Mouse (Mus musculus) spleen, adult 2 months (tissue): ENCODE results near the gene Gm44965. TPM values are rescaled to one million over a fixed set of nuclear protein-coding genes. Genes with fewer than 3 reads are reported as not detected.
A peak's percentile ranks its signal among the peaks of the same experiment; 100 is the strongest.

Source experiments
- DNase-seq, 2 experiments: peaks; one replicate each; pipeline versions ENCODE4 v3.0.0 to v3.0.0-alpha.2; 2012 to 2021; ENCODE audit warnings: low spot score in 2 of 2, low read depth in 1 of 2
- H3K27ac ChIP-seq: fragments of 200-500 bp; 2 replicates; pipeline ENCODE4 v1.5.1; 2012; ENCODE audit warnings: low read length, inconsistent platforms; ENCODE audit not compliant: insufficient read depth
- H3K27me3 ChIP-seq: fragments of 200-500 bp; 2 replicates; pipeline ENCODE4 v1.6.1; 2012; ENCODE audit warnings: mild to moderate bottlenecking, moderate library complexity, low read length, inconsistent platforms; ENCODE audit not compliant: control insufficient read depth, insufficient read depth
- H3K36me3 ChIP-seq: fragments of 200-500 bp; 2 replicates; pipeline ENCODE4 v1.6.1; 2012; ENCODE audit warnings: mild to moderate bottlenecking, low read length, inconsistent platforms; ENCODE audit not compliant: control insufficient read depth, insufficient read depth
- H3K4me1 ChIP-seq: fragments of 200-500 bp; 2 replicates; pipeline ENCODE4 v1.6.1; 2011; ENCODE audit warnings: inconsistent platforms; ENCODE audit not compliant: control insufficient read depth, insufficient read depth, insufficient read length
- H3K4me3 ChIP-seq: fragments of 200-500 bp; 2 replicates; pipeline ENCODE4 v1.5.1; 2011; ENCODE audit warnings: mild to moderate bottlenecking, inconsistent platforms; ENCODE audit not compliant: insufficient read depth, insufficient read length; ENCODE audit errors: extremely low read depth
- CTCF ChIP-seq: fragments of 200-500 bp; IDR thresholded peaks from 2 replicates; pipeline ENCODE4 v1.5.1; 2011; ENCODE audit warnings: mild to moderate bottlenecking, inconsistent platforms; ENCODE audit not compliant: insufficient read depth, insufficient read length, insufficient replicate concordance; ENCODE audit errors: extremely low read depth
- POLR2A ChIP-seq: fragments of 200-500 bp; IDR thresholded peaks from 2 replicates; pipeline ENCODE4 v1.6.1; 2011; ENCODE audit warnings: low read depth, low read length, inconsistent platforms
- WGBS: fragments of 180-500 bp; shearing (Covaris S2); methylation state at CpG from one replicate; pipeline ENCODE4 v1.1.7; 2018; 5-methylcytosine and 5-hydroxymethylcytosine counted together
- polyA plus RNA-seq: library from polyadenylated mRNA; depleted of rRNA; stranded (reverse); fragments of >200 nt; gene quantifications from 2 replicates; pipeline ENCODE4 v1.2.3, GENCODE M21; 2012

The Gm44965 gene
- polyA plus RNA-seq, 1 experiment: not detected

DNA sequence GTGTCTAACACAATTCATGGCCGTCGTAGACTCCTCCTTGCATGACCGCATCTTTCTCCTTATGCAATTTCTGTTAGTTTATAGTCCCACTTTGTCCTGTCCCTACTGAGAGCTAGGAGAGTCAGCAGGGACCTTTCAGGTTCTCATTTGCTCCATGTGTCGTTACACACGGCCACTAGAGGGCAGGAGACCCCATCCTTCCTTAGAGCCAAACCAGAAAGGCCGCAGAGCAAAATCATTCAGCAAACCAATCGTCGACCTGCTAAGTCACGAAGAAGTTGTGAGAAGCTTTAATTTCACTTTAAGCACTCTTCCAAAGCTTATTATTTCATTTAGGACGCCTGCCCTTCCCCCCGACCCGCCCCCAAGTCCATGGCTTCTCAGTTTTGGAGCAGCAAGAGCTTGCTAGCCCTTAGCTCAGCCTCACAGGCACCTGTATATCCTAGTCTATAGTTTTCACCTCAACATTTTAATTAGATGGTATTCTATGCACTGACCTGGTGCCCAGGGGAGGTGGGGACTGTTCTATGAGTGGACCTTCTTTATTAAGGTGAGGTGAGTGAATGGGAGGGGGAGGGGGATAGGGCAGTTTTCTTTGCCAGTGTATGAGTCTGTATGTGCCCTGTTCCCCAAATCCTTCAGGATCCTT, 52.0 kb downstream of the Gm44965 start:
- H3K4me1 ChIP-seq: peaks cover 13% of the 10 kb centered on the region; the same call in 1 of the 2 replicates
- H3K27me3 ChIP-seq: no peaks in the 10 kb centered on the region
- H3K36me3 ChIP-seq: peaks cover 8% of the 10 kb centered on the region
- TF ChIP-seq CTCF (peak; percentile 86; the same call in 1 of the 2 replicates), POLR2A (no peak)
- WGBS: 6% methylated on average over 12 of the region's 12 CpGs
- no peak overlapping the region; the same call in 1 of the 2 replicates for H3K4me3 ChIP-seq
- peak; percentile 73 to 75 for DNase-seq
- H3K27ac ChIP-seq: peak overlapping the region; percentile 45; the same call in 1 of the 2 replicates

DNA sequence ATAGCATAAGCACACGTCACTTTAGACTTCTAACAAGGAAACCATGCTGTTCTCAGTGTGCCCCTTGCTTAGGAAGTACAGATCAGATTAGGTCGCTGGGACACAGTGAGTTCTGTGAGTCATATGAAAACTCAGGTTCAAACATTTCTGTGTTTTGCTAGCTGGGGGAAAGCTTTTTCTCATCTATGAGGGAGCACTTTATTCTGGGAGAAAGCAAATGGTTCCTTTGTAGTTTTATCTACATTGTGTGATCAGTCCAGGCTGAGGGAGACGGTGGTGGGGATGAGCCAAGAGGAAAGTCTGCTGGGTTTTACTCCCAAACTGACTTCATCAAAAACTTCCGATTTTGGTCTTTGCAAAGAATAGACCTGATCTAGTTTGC, 52.6 kb downstream of the Gm44965 start:
- TF ChIP-seq POLR2A (no peak), CTCF (no peak)
- Histone ChIP-seq H3K4me1 (peaks cover 13% of the 10 kb centered on the region; the same call in 1 of the 2 replicates), H3K36me3 (peaks cover 13% of the 10 kb centered on the region), H3K27ac (no peak overlapping the region), H3K27me3 (no peaks in the 10 kb centered on the region), H3K4me3 (no peak overlapping the region)
- DNase-seq: no peak
- 74% methylated on average over 4 of the region's 4 CpGs for WGBS

GRCm38 (mm10) chr6:48646995-48647394, 53.3 kb downstream of the Gm44965 start, which contains the start of gene Gimap8:
Gimap8 (plus strand) TSS chr6:48647234.
- peaks cover 13% of the 10 kb centered on the region; the same call in 1 of the 2 replicates for H3K4me1 ChIP-seq
- H3K4me3 ChIP-seq: peak within 1 kb of the TSS; percentile 71
- peak; percentile 80 to 90 for DNase-seq
- 5% methylated on average over 3 of the region's 3 CpGs for WGBS
- peak within 1 kb of the TSS; percentile 91 for H3K27ac ChIP-seq
- H3K27me3 ChIP-seq: no peaks in the 10 kb centered on the region
- peak; percentile 8; the same call in 1 of the 2 replicates for TF ChIP-seq POLR2A
- peak; percentile 81 for TF ChIP-seq CTCF
- H3K36me3 ChIP-seq: peaks cover 18% of the 10 kb centered on the region

- no peak for TF ChIP-seq CTCF
- TF ChIP-seq POLR2A: no peak
- DNase-seq: no peak
- Histone ChIP-seq H3K4me1 (peaks cover 13% of the 10 kb centered on the region; the same call in 1 of the 2 replicates), H3K36me3 (peaks cover 18% of the 10 kb centered on the region), H3K4me3 (peak overlapping the region; percentile 71), H3K27me3 (no peaks in the 10 kb centered on the region), H3K27ac (peak overlapping the region; percentile 91)
- WGBS: 46% methylated on average over 2 of the region's 2 CpGs
Observed at GRCm38 (mm10) chr6:48647611-48648010, 53.9 kb downstream of the Gm44965 start.

DNA sequence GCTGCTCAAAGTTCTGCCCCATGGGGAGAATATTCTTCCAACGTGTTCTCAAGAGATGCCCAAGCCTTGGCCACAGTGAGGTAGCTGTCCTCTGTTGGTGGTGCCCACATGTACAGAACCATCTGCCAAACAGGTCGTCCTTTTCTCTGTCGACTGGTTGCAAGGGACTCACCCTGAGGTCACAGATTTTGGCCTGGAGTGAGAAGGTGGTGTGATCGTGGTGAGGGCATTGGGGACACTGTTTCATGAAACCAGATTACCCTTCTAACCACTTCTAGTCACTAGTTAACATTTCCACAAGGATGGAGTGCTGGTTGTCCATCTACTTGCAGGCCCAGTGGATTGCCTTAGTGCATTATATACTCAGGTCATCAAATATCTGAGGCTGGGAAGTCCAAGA, 55.0 kb downstream of the Gm44965 start:
- H3K4me3 ChIP-seq: no peak overlapping the region; the same call in 1 of the 2 replicates
- WGBS: 78% methylated on average over 4 of the region's 4 CpGs
- TF ChIP-seq POLR2A: no peak
- TF ChIP-seq CTCF: no peak
- H3K27me3 ChIP-seq: no peaks in the 10 kb centered on the region
- H3K36me3 ChIP-seq: peaks cover 18% of the 10 kb centered on the region
- peaks cover 13% of the 10 kb centered on the region; the same call in 1 of the 2 replicates for H3K4me1 ChIP-seq
- DNase-seq: no peak
- H3K27ac ChIP-seq: peak overlapping the region; percentile 91

- WGBS: 83% methylated on average over 9 of the region's 9 CpGs
- Histone ChIP-seq H3K27ac (no peak overlapping the region), H3K27me3 (no peaks in the 10 kb centered on the region), H3K36me3 (peaks cover 18% of the 10 kb centered on the region), H3K4me3 (no peak overlapping the region), H3K4me1 (peaks cover 13% of the 10 kb centered on the region; the same call in 1 of the 2 replicates)
- TF ChIP-seq CTCF (no peak), POLR2A (no peak)
- no peak for DNase-seq
Observed at GRCm38 (mm10) chr6:48650041-48650440, 56.3 kb downstream of the Gm44965 start.

DNA sequence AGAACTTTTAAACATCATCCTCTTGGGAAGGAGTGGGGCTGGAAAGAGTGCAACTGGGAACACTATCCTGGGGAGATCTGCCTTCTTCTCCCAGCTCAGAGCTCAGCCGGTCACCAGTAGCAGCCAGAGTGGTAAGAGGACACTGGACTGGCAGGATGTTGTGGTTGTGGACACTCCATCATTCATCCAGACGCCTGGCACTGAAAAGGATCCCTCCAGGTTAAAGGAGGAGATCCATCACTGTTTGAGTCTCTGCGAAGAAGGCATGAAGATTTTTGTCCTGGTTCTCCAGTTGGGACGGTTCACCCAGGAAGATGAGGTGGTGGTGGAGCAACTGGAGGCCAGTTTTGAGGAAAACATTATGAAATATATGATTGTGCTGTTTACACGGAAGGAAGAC, 65.0 kb downstream of the Gm44965 start:
- no peak for DNase-seq
- Histone ChIP-seq H3K4me3 (no peak overlapping the region), H3K27me3 (no peaks in the 10 kb centered on the region), H3K36me3 (peaks cover 25% of the 10 kb centered on the region), H3K4me1 (peaks cover 10% of the 10 kb centered on the region; the same call in 1 of the 2 replicates), H3K27ac (no peak overlapping the region)
- TF ChIP-seq POLR2A: no peak
- TF ChIP-seq CTCF: no peak
- WGBS: 88% methylated on average over 5 of the region's 5 CpGs
